ENCODE assay signal across 8 mouse cellular contexts in genomic region chr2:167503896-167504349, GRCm38 (mm10). TPM values are rescaled to one million over a fixed set of nuclear protein-coding genes. Genes with fewer than 3 reads are reported as not detected.
A peak's percentile ranks its signal among the peaks of the same experiment; 100 is the strongest.
DNase-seq lines count a peak whose midpoint lies in the region; ATAC-seq and TF ChIP-seq lines count a peak whose summit lies in the region.

No protein-coding gene starts in this region.

- DNase-seq in ovary, postnatal 36 days (ENCODE audit: low spot score) = peak; percentile 57
- DNase-seq in ovary, postnatal 14 days (ENCODE audit: low spot score) = no peak
- peak; percentile 69 for DNase-seq in cerebellum, adult 9-10 months
- peak; percentile 52 for DNase-seq in gastrocnemius, postnatal 14 days
- peak; percentile 87 for DNase-seq in kidney, adult 18-20 months
- no peak for DNase-seq in c-Kit-positive CD71-positive TER-119-positive erythroid progenitor cells, embryonic 14.5 days (ENCODE audit: low spot score)

- peak overlapping the region; percentile 85 for H3K9ac ChIP-seq in lung, embryonic 15.5 days

- peak; percentile 17; the same call in 1 of the 2 replicates for ATAC-seq in lung, embryonic 15.5 days (ENCODE audit: borderline replicate concordance, extremely low read depth, low FRiP score, low TSS enrichment)

- peaks cover 44% of the 10 kb centered on the region for H3K4me1 ChIP-seq in lung, embryonic 15.5 days
- peaks cover 11% of the 10 kb centered on the region; the same call in 1 of the 2 replicates for H3K4me1 ChIP-seq in small intestine, adult 2 months (ENCODE audit: control insufficient read depth, insufficient read depth, insufficient read length, low read length)

- no peaks in the 10 kb centered on the region for H3K27me3 ChIP-seq in lung, embryonic 15.5 days
- H3K27me3 ChIP-seq in small intestine, adult 2 months (ENCODE audit: control insufficient read depth, insufficient read depth, low read length) = no peaks in the 10 kb centered on the region

- peak overlapping the region; percentile 87 for H3K4me2 ChIP-seq in lung, embryonic 15.5 days

- WGBS in lung, embryonic 15.5 days = under 1% methylated on average over 32 of the region's 32 CpGs
- WGBS in small intestine, adult 2 months = under 1% methylated on average over 32 of the region's 32 CpGs

- H3K27ac ChIP-seq in lung, embryonic 15.5 days = peak overlapping the region; percentile 80
- H3K27ac ChIP-seq in small intestine, adult 2 months (ENCODE audit: insufficient read depth, low read depth, low read length) = peak overlapping the region; percentile 96

- TF ChIP-seq CTCF in small intestine, adult 2 months (IDR thresholded peaks at IDR 0.05; ENCODE audit: extremely low read depth, insufficient read length, insufficient replicate concordance, low read depth, low read length) = no peak

- peak overlapping the region; percentile 89 for H3K4me3 ChIP-seq in lung, embryonic 15.5 days
- H3K4me3 ChIP-seq in small intestine, adult 2 months (ENCODE audit: low read depth, low read length) = peak overlapping the region; percentile 97

- H3K36me3 ChIP-seq in lung, embryonic 15.5 days = peaks cover 18% of the 10 kb centered on the region
- peaks cover 25% of the 10 kb centered on the region for H3K36me3 ChIP-seq in small intestine, adult 2 months (ENCODE audit: control insufficient read depth, insufficient read depth, low read length)

- intact Hi-C loops in gastrocnemius, postnatal 14 days (cut with DNase I; ENCODE audit: low total_unique reads) = no loop called here

- TF ChIP-seq POLR2A in small intestine, adult 2 months (IDR thresholded peaks at IDR 0.05; ENCODE audit: low read depth, low read length) = peak; percentile 32

- no peaks in the 10 kb centered on the region for H3K9me3 ChIP-seq in lung, embryonic 15.5 days

RNA-seq across cellular contexts. Expression of gene Spata2, which starts 11.2 kb away (rescaled TPM):
- 10 to 100 TPM; 11.6 to 15.7 TPM for total RNA-seq in gastrocnemius, postnatal 14 days (2021)
- polyA plus RNA-seq in lung, embryonic 15.5 days (2015; fragmentation: Nextera tagmentation; extraction: Ambion mirVana) = 12.3 and 15.7 TPM in 2 replicates
- 25.4 and 54.9 TPM in 2 replicates for polyA plus RNA-seq in small intestine, adult 2 months (2012; rRNA removed)

RNA-seq across cellular contexts. Expression of gene Rnf114, which starts 11.5 kb away (rescaled TPM):
- total RNA-seq in gastrocnemius, postnatal 14 days (2021) = 10 to 100 TPM; 15.3 to 15.6 TPM
- polyA plus RNA-seq in lung, embryonic 15.5 days (2015; fragmentation: Nextera tagmentation; extraction: Ambion mirVana) = 99.8 and 102 TPM in 2 replicates
- 50.5 and 116 TPM in 2 replicates for polyA plus RNA-seq in small intestine, adult 2 months (2012; rRNA removed)

RNA-seq across cellular contexts. Expression of gene Snai1, which starts 34.1 kb away (rescaled TPM):
- total RNA-seq in gastrocnemius, postnatal 14 days (2021) = 1 to 10 TPM; 3.2 to 3.5 TPM
- polyA plus RNA-seq in lung, embryonic 15.5 days (2015; fragmentation: Nextera tagmentation; extraction: Ambion mirVana) = 107 and 109 TPM in 2 replicates
- polyA plus RNA-seq in small intestine, adult 2 months (2012; rRNA removed) = 12.1 and 13.2 TPM in 2 replicates

Comparison
In these comparisons a context has a peak if more than half of its experiments do, and no peak if none do; other contexts are left out.
1. DNase-seq: peak in ovary, postnatal 36 days (single experiment), cerebellum, adult 9-10 months (single experiment), gastrocnemius, postnatal 14 days (single experiment) and kidney, adult 18-20 months (single experiment); none in ovary, postnatal 14 days (single experiment) and c-Kit-positive CD71-positive TER-119-positive erythroid progenitor cells, embryonic 14.5 days (single experiment).